Mouse (Mus musculus) kidney, adult 2 months (tissue): ENCODE data around the gene Cpxm2. TPM values are rescaled to one million over a fixed set of nuclear protein-coding genes. Genes with fewer than 3 reads are reported as not detected.

Experiments used
- DNase-seq: peaks from one replicate; pipeline ENCODE4 v3.0.0; 2021
- H3K27ac ChIP-seq: fragments of 200-500 bp; 2 replicates; pipeline ENCODE4 v1.5.1; 2012; ENCODE audit warnings: low read depth, low read length, control low read depth, inconsistent platforms; ENCODE audit not compliant: insufficient read depth
- H3K27me3 ChIP-seq: fragments of 200-500 bp; replicated peaks from 2 replicates; pipeline ENCODE4 v1.6.1; 2012; ENCODE audit warnings: mild to moderate bottlenecking, moderate library complexity, low read length, inconsistent platforms; ENCODE audit not compliant: control insufficient read depth, insufficient read depth
- H3K36me3 ChIP-seq: fragments of 200-500 bp; 2 replicates; pipeline ENCODE4 v1.6.1; 2012; ENCODE audit warnings: mild to moderate bottlenecking, moderate library complexity, low read length, inconsistent platforms; ENCODE audit not compliant: control insufficient read depth, insufficient read depth
- H3K4me1 ChIP-seq: fragments of 200-500 bp; 2 replicates; pipeline ENCODE4 v1.6.1; 2011; ENCODE audit warnings: low read length; ENCODE audit not compliant: control insufficient read depth, insufficient read depth
- H3K4me3 ChIP-seq: fragments of 200-500 bp; 2 replicates; pipeline ENCODE4 v1.5.1; 2011; ENCODE audit warnings: mild to moderate bottlenecking, low read depth, low read length, control low read depth; ENCODE audit not compliant: insufficient read depth
- CTCF ChIP-seq: fragments of 200-500 bp; conservative IDR thresholded peaks from 2 replicates; pipeline ENCODE4 v1.5.1; 2011; ENCODE audit warnings: low read depth, mild to moderate bottlenecking, control low read depth, low read length, moderate library complexity, mixed read lengths; ENCODE audit not compliant: insufficient read depth, insufficient read length
- POLR2A ChIP-seq: fragments of 200-500 bp; IDR thresholded peaks from one replicate; pipeline ENCODE4 v1.6.1; 2011; ENCODE audit warnings: low read depth, low read length, control low read depth
- WGBS: fragments of 180-500 bp; shearing (Covaris S2); methylation state at CpG from one replicate; pipeline ENCODE4 v1.1.7; 2018; 5-methylcytosine and 5-hydroxymethylcytosine counted together
- polyA plus RNA-seq: library from polyadenylated mRNA; depleted of rRNA; stranded (reverse); fragments of >200 nt; gene quantifications from 2 replicates; pipeline ENCODE4 v1.2.3, GENCODE M21; 2012

Cpxm2 gene
- polyA plus RNA-seq, 1 experiment = 3.5 TPM

- Histone ChIP-seq H3K4me3 (no peak overlapping the region), H3K27ac (no peak overlapping the region), H3K27me3 (no peaks in the 10 kb centered on the region), H3K36me3 (no peaks in the 10 kb centered on the region), H3K4me1 (no peaks in the 10 kb centered on the region)
- TF ChIP-seq CTCF = no peak
- 72% methylated on average over 6 of the region's 6 CpGs for WGBS
- no peak for DNase-seq
These were observed 128.9 kb downstream of the Cpxm2 start for GRCm38 (mm10) chr7:132025591-132025990.

GRCm38 (mm10) chr7:132015933-132016332 is 138.6 kb downstream of the Cpxm2 start:
- Histone ChIP-seq H3K27ac (no peak overlapping the region), H3K4me3 (no peak overlapping the region), H3K27me3 (no peaks in the 10 kb centered on the region), H3K36me3 (no peaks in the 10 kb centered on the region), H3K4me1 (no peaks in the 10 kb centered on the region)
- DNase-seq = no peak
- TF ChIP-seq CTCF = no peak
- WGBS = 69% methylated on average over 3 of the region's 3 CpGs

GRCm38 (mm10) chr7:132015193-132015592 is 139.3 kb downstream of the Cpxm2 start:
- Histone ChIP-seq H3K27ac (no peak overlapping the region), H3K36me3 (no peaks in the 10 kb centered on the region), H3K4me1 (no peaks in the 10 kb centered on the region), H3K4me3 (no peak overlapping the region), H3K27me3 (no peaks in the 10 kb centered on the region)
- WGBS = 20% methylated on average over 3 of the region's 3 CpGs
- no peak for DNase-seq
- TF ChIP-seq CTCF (no peak), POLR2A (no peak)

- H3K27me3 ChIP-seq = no peaks in the 10 kb centered on the region
- no peak overlapping the region for H3K27ac ChIP-seq
- TF ChIP-seq CTCF (no peak), POLR2A (no peak)
- no peaks in the 10 kb centered on the region for H3K36me3 ChIP-seq
- no peak for DNase-seq
- no peak overlapping the region for H3K4me3 ChIP-seq
- H3K4me1 ChIP-seq = no peaks in the 10 kb centered on the region
- 70% methylated on average over 5 of the region's 5 CpGs for WGBS
These were observed 140.6 kb downstream of the Cpxm2 start for GRCm38 (mm10) chr7:132013970-132014369.

- WGBS = 47% methylated on average over 1 of the region's 1 CpGs
- H3K27me3 ChIP-seq = no peaks in the 10 kb centered on the region
- H3K27ac ChIP-seq = no peak overlapping the region
- DNase-seq = no peak
- no peaks in the 10 kb centered on the region for H3K4me1 ChIP-seq
- TF ChIP-seq POLR2A (no peak), CTCF (no peak)
- no peaks in the 10 kb centered on the region for H3K36me3 ChIP-seq
- no peak overlapping the region for H3K4me3 ChIP-seq
These were observed 141.4 kb downstream of the Cpxm2 start for GRCm38 (mm10) chr7:132012969-132013679.

GRCm38 (mm10) chr7:132009002-132009401 is 145.5 kb downstream of the Cpxm2 start:
- no peak for DNase-seq
- H3K4me3 ChIP-seq = no peak overlapping the region
- no peaks in the 10 kb centered on the region for H3K36me3 ChIP-seq
- H3K4me1 ChIP-seq = no peaks in the 10 kb centered on the region
- no peaks in the 10 kb centered on the region for H3K27me3 ChIP-seq
- no peak for TF ChIP-seq CTCF
- TF ChIP-seq POLR2A = no peak
- 56% methylated on average over 7 of the region's 7 CpGs for WGBS
- no peak overlapping the region for H3K27ac ChIP-seq

- 58% methylated on average over 14 of the region's 14 CpGs for WGBS
- H3K36me3 ChIP-seq = no peaks in the 10 kb centered on the region
- no peaks in the 10 kb centered on the region for H3K4me1 ChIP-seq
- no peak for DNase-seq
- TF ChIP-seq CTCF = no peak
- no peak for TF ChIP-seq POLR2A
- no peak overlapping the region for H3K27ac ChIP-seq
- H3K27me3 ChIP-seq = no peaks in the 10 kb centered on the region
- H3K4me3 ChIP-seq = no peak overlapping the region
These were observed 148.4 kb downstream of the Cpxm2 start for GRCm38 (mm10) chr7:132005996-132006696.
